Mouse (Mus musculus) heart, adult 2 months (tissue): ENCODE measurements around the gene Gys2. TPM values are rescaled to one million over a fixed set of nuclear protein-coding genes. Genes with fewer than 3 reads are reported as not detected.

Experiments used
- DNase-seq, 2 experiments: peaks; one replicate each; pipeline ENCODE4 v3.0.0; 2021
- H3K27ac ChIP-seq: fragments of 200-600 bp; 2 replicates; pipeline ENCODE4 v1.8.1; 2022
- H3K27me3 ChIP-seq: fragments of 200-500 bp; 2 replicates; pipeline ENCODE4 v1.6.1; 2012; ENCODE audit warnings: mild to moderate bottlenecking, low read length, inconsistent platforms, mixed read lengths; ENCODE audit not compliant: control insufficient read depth, insufficient read depth
- H3K36me3 ChIP-seq: fragments of 200-500 bp; 2 replicates; pipeline ENCODE4 v1.6.1; 2012; ENCODE audit warnings: low read length, inconsistent platforms; ENCODE audit not compliant: control insufficient read depth, insufficient read depth
- H3K4me1 ChIP-seq: fragments of 200-500 bp; 2 replicates; pipeline ENCODE4 v1.6.1; 2011; ENCODE audit warnings: low read length; ENCODE audit not compliant: control insufficient read depth, insufficient read depth
- H3K4me3 ChIP-seq: fragments of 200-600 bp; 2 replicates; pipeline ENCODE4 v1.8.1; 2022
- H3K79me2 ChIP-seq: fragments of 200-500 bp; replicated peaks from 2 replicates; pipeline ENCODE4 v1.6.1; 2012; ENCODE audit warnings: mild to moderate bottlenecking, inconsistent platforms, low read length, moderate library complexity, mixed read lengths; ENCODE audit not compliant: control insufficient read depth, insufficient read depth
- H3K9ac ChIP-seq: fragments of 200-500 bp; 2 replicates; pipeline ENCODE4 v1.6.1; 2012; ENCODE audit warnings: low read depth, mild to moderate bottlenecking, control low read depth, inconsistent platforms, low read length, mixed read lengths
- CTCF ChIP-seq: fragments of 200-600 bp; IDR thresholded peaks from 2 replicates; pipeline ENCODE4 v1.8.1; 2022; ENCODE audit warnings: antibody characterized with exemption, mild to moderate bottlenecking, moderate library complexity
- EP300 ChIP-seq: fragments of 200-500 bp; IDR thresholded peaks from 2 replicates; pipeline ENCODE4 v1.6.1; 2011; ENCODE audit warnings: low read depth, low read length, control low read depth; ENCODE audit not compliant: insufficient read depth
- POLR2A ChIP-seq: fragments of 200-500 bp; IDR thresholded peaks from 2 replicates; pipeline ENCODE4 v1.6.1; 2011; ENCODE audit warnings: mild to moderate bottlenecking, low read depth, low read length, control low read depth; ENCODE audit not compliant: insufficient read depth
- WGBS: fragments of 180-500 bp; shearing (Covaris S2); methylation state at CpG from one replicate; pipeline ENCODE4 v1.1.7; 2018; 5-methylcytosine and 5-hydroxymethylcytosine counted together
- intact Hi-C: fragments of 180-260 bp; cut with DNase I; formaldehyde crosslinking; loops from one replicate; pipeline ENCODE4 v1.15.1; 2025
- polyA plus RNA-seq: library from polyadenylated mRNA; depleted of rRNA; stranded (reverse); fragments of >200 nt; gene quantifications from 2 replicates; pipeline ENCODE4 v1.2.3, GENCODE M21; 2012; rRNA removed
- total RNA-seq, 2 experiments: library from RNA; stranded (reverse); gene quantifications; 2 replicates each; pipeline ENCODE4 v1.2.3; 2021

Gene Gys2
- total and polyA plus RNA-seq, 3 experiments, result 0.09 to 1.0 (median 0.39) TPM

GRCm38 (mm10) chr6:142378576-142379330 is 94.2 kb downstream of the Gys2 start:
- no peak for DNase-seq
- TF ChIP-seq POLR2A (no peak), CTCF (no peak), EP300 (no peak)
- H3K4me3 ChIP-seq, result no peak overlapping the region
- H3K27me3 ChIP-seq, result no peaks in the 10 kb centered on the region
- intact Hi-C loops, result no loop called here
- H3K79me2 ChIP-seq, result no peaks in the 10 kb centered on the region
- no peaks in the 10 kb centered on the region for H3K4me1 ChIP-seq
- H3K9ac ChIP-seq, result no peak overlapping the region
- no peaks in the 10 kb centered on the region for H3K36me3 ChIP-seq
- WGBS, result 84% methylated on average over 8 of the region's 8 CpGs
- no peak overlapping the region for H3K27ac ChIP-seq

DNA sequence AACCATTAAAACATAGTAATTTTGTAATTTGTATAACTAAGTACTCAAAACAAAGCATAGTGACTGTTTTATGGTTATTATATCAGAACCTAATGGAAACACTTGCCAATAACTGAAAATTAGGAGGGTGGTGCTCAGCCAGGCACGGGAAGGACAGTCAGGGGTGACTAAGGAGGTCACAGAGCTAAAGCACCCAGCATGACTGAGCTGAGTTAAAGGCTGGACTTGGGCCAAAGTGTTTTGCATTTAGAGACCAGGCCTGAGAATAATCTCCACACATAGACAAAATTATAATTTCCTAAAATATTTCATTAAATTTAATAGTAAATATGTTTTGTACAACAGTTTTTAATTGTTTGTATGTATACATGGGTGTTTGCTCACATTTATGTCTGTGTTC is 95.8 kb downstream of the Gys2 start:
- H3K27ac ChIP-seq, result no peak overlapping the region
- no peaks in the 10 kb centered on the region for H3K36me3 ChIP-seq
- intact Hi-C loops, result no loop called here
- TF ChIP-seq EP300, result no peak
- H3K4me1 ChIP-seq, result no peaks in the 10 kb centered on the region
- no peaks in the 10 kb centered on the region for H3K79me2 ChIP-seq
- DNase-seq, result no peak
- 49% methylated on average over 1 of the region's 1 CpGs for WGBS
- H3K27me3 ChIP-seq, result no peaks in the 10 kb centered on the region
- no peak overlapping the region for H3K4me3 ChIP-seq
- no peak overlapping the region for H3K9ac ChIP-seq

Other genes with a start within 250 kb of the Gys2 start
- not detected for gene Iapp, start 174.7 kb downstream of the Gys2 start, total RNA-seq
- not detected in 2 replicates for gene Iapp, start 174.7 kb downstream of the Gys2 start, polyA plus RNA-seq
- not detected for gene Slco1a5, start 150.1 kb downstream of the Gys2 start, total RNA-seq
- gene Slco1a5, start 150.1 kb downstream of the Gys2 start, polyA plus RNA-seq, result 0.06 TPM in 1 of 2 replicates, not detected in the other
- gene Pyroxd1, start 127.5 kb downstream of the Gys2 start, total RNA-seq, result 1 to 10 TPM; 9.4 to 9.6 TPM
- 3.3 and 5.5 TPM in 2 replicates for gene Pyroxd1, start 127.5 kb downstream of the Gys2 start, polyA plus RNA-seq
- gene Recql, start 86.0 kb downstream of the Gys2 start, total RNA-seq, result 1 to 10 TPM; 6.9 to 8.4 TPM
- gene Recql, start 86.0 kb downstream of the Gys2 start, polyA plus RNA-seq, result 2.3 and 5.4 TPM in 2 replicates
- 10 to 100 TPM; 15.6 to 21.4 TPM for gene Golt1b, start 85.9 kb downstream of the Gys2 start, total RNA-seq
- gene Golt1b, start 85.9 kb downstream of the Gys2 start, polyA plus RNA-seq, result 7.0 and 13.6 TPM in 2 replicates
- not detected for gene Spx, start 59.7 kb downstream of the Gys2 start, total RNA-seq
- 0.18 and 0.25 TPM in 2 replicates for gene Spx, start 59.7 kb downstream of the Gys2 start, polyA plus RNA-seq
- 1,000 to 10,000 TPM; 2,754 to 3,232 TPM for gene Ldhb, start 34.8 kb upstream of the Gys2 start, total RNA-seq
- gene Ldhb, start 34.8 kb upstream of the Gys2 start, polyA plus RNA-seq, result 2,197 and 2,972 TPM in 2 replicates
- gene Kcnj8, start 98.5 kb upstream of the Gys2 start, total RNA-seq, result 10 to 100 TPM; 21.5 to 23.6 TPM
- 32.4 and 46.9 TPM in 2 replicates for gene Kcnj8, start 98.5 kb upstream of the Gys2 start, polyA plus RNA-seq
- gene Abcc9, start 229.2 kb upstream of the Gys2 start, total RNA-seq, result 100 to 1,000 TPM; 227 to 235 TPM
- gene Abcc9, start 229.2 kb upstream of the Gys2 start, polyA plus RNA-seq, result 57.8 and 100 TPM in 2 replicates